Mouse (Mus musculus) hindbrain, embryonic 11.5 days (tissue): ENCODE measurements around the gene 2010109A12Rik. TPM values are rescaled to one million over a fixed set of nuclear protein-coding genes. Genes with fewer than 3 reads are reported as not detected.
A peak's percentile ranks its signal among the peaks of the same experiment; 100 is the strongest.

Experiments used
- ATAC-seq: fragments of 200-750 bp; cut with Nextera tagmentation; 2 replicates; pipeline ENCODE4 v1.8.0; 2017; ENCODE audit warnings: mild to moderate bottlenecking, moderate TSS enrichment, moderate library complexity; ENCODE audit not compliant: low FRiP score
- DNase-seq: peaks from one replicate; pipeline ENCODE4 v3.0.0-alpha.2; 2015; ENCODE audit warnings: low spot score
- H3K27ac ChIP-seq: fragments of 300-500 bp; sonication (generic); 2 replicates; pipeline ENCODE4 v1.5.1; 2014; ENCODE audit warnings: mild to moderate bottlenecking, low read depth, low read length
- H3K27me3 ChIP-seq: fragments of 300-500 bp; sonication (generic); 2 replicates; pipeline ENCODE4 v1.6.1; 2014; ENCODE audit warnings: mild to moderate bottlenecking, low read length, moderate library complexity, mixed read lengths; ENCODE audit not compliant: control insufficient read depth, insufficient read depth
- H3K36me3 ChIP-seq: fragments of 300-500 bp; sonication (generic); 2 replicates; pipeline ENCODE4 v1.6.1; 2014; ENCODE audit warnings: mild to moderate bottlenecking, low read length, moderate library complexity, mixed read lengths; ENCODE audit not compliant: control insufficient read depth, insufficient read depth
- H3K4me1 ChIP-seq: fragments of 300-500 bp; sonication (generic); replicated peaks from 2 replicates; pipeline ENCODE4 v1.6.1; 2014; ENCODE audit warnings: low read length, mixed read lengths; ENCODE audit not compliant: control insufficient read depth, insufficient read depth
- H3K4me2 ChIP-seq: fragments of 300-500 bp; sonication (generic); replicated peaks from 2 replicates; pipeline ENCODE4 v1.6.1; 2014; ENCODE audit warnings: mild to moderate bottlenecking, low read depth, low read length
- H3K4me3 ChIP-seq: fragments of 300-500 bp; sonication (generic); 2 replicates; pipeline ENCODE4 v1.5.1; 2014; ENCODE audit warnings: low read depth, low read length
- H3K9ac ChIP-seq: fragments of 300-500 bp; sonication (generic); 2 replicates; pipeline ENCODE4 v1.6.1; 2014; ENCODE audit warnings: low read depth, low read length
- H3K9me3 ChIP-seq: fragments of 300-500 bp; sonication (generic); 2 replicates; pipeline ENCODE4 v1.6.1; 2016; ENCODE audit warnings: low read length; ENCODE audit not compliant: control insufficient read depth
- WGBS: fragments of 180-500 bp; shearing (Covaris S2); extraction: QIAGEN DNeasy Blood & Tissue Kit; methylation state at CpG from one replicate; pipeline ENCODE4 v1.1.7; 2014; 5-methylcytosine and 5-hydroxymethylcytosine counted together
- polyA plus RNA-seq: library from polyadenylated mRNA; unstranded; fragments of >200 nt; fragmentation: Nextera tagmentation; extraction: Ambion mirVana; gene quantifications from 2 replicates; pipeline ENCODE4 v1.2.1, GENCODE M21; 2014

Gene 2010109A12Rik
- polyA plus RNA-seq, 1 experiment from 2014 or later = 2.4 TPM

GRCm38 (mm10) chr5:93180252-93180651 is 26.1 kb upstream of the 2010109A12Rik start:
- ATAC-seq (no peak), DNase-seq (no peak)
- H3K36me3 ChIP-seq = 0 out of 2 replicates have a peak, but pooled peaks cover 3% of the 10 kb centered on the region
- no peak overlapping the region for H3K27ac ChIP-seq
- no peak overlapping the region for H3K4me3 ChIP-seq
- no peaks in the 10 kb centered on the region for H3K9me3 ChIP-seq
- no peak overlapping the region for H3K9ac ChIP-seq
- no peak overlapping the region for H3K4me2 ChIP-seq
- no peaks in the 10 kb centered on the region for H3K4me1 ChIP-seq
- no peaks in the 10 kb centered on the region for H3K27me3 ChIP-seq
- WGBS = 86% methylated on average over 2 of the region's 2 CpGs

GRCm38 (mm10) chr5:93183311-93183710 is 23.0 kb upstream of the 2010109A12Rik start:
- DNase-seq (no peak), ATAC-seq (no peak)
- Histone ChIP-seq H3K9ac (no peak overlapping the region), H3K4me1 (no peaks in the 10 kb centered on the region), H3K4me3 (no peak overlapping the region), H3K4me2 (no peak overlapping the region), H3K27ac (no peak overlapping the region), H3K27me3 (no peaks in the 10 kb centered on the region), H3K9me3 (no peaks in the 10 kb centered on the region), H3K36me3 (peaks cover 5% of the 10 kb centered on the region; the same call in 1 of the 2 replicates)
- WGBS = 86% methylated on average over 6 of the region's 6 CpGs

- Histone ChIP-seq H3K4me2 (no peak overlapping the region), H3K9ac (no peak overlapping the region), H3K9me3 (no peaks in the 10 kb centered on the region), H3K27ac (no peak overlapping the region), H3K4me1 (no peaks in the 10 kb centered on the region), H3K36me3 (peaks cover 5% of the 10 kb centered on the region; the same call in 1 of the 2 replicates), H3K4me3 (no peak overlapping the region), H3K27me3 (no peaks in the 10 kb centered on the region)
- ATAC-seq (no peak), DNase-seq (no peak)
- 95% methylated on average over 6 of the region's 6 CpGs for WGBS
Measured at GRCm38 (mm10) chr5:93184548-93184947, 21.8 kb upstream of the 2010109A12Rik start.

- no peaks in the 10 kb centered on the region for H3K9me3 ChIP-seq
- no peak overlapping the region for H3K9ac ChIP-seq
- no peak overlapping the region for H3K27ac ChIP-seq
- ATAC-seq (no peak), DNase-seq (no peak)
- no peaks in the 10 kb centered on the region for H3K4me1 ChIP-seq
- H3K36me3 ChIP-seq = peaks cover 3% of the 10 kb centered on the region; the same call in 1 of the 2 replicates
- no peak overlapping the region for H3K4me3 ChIP-seq
- H3K4me2 ChIP-seq = no peak overlapping the region
- 66% methylated on average over 3 of the region's 3 CpGs for WGBS
- no peaks in the 10 kb centered on the region for H3K27me3 ChIP-seq
Measured at GRCm38 (mm10) chr5:93189607-93190006, 16.7 kb upstream of the 2010109A12Rik start.

- no peak for DNase-seq
- Histone ChIP-seq H3K9me3 (no peaks in the 10 kb centered on the region), H3K27me3 (no peaks in the 10 kb centered on the region), H3K4me1 (no peaks in the 10 kb centered on the region), H3K4me3 (no peak overlapping the region), H3K4me2 (no peak overlapping the region), H3K36me3 (peaks cover 3% of the 10 kb centered on the region; the same call in 1 of the 2 replicates), H3K9ac (no peak overlapping the region), H3K27ac (no peak overlapping the region)
- 96% methylated on average over 5 of the region's 5 CpGs for WGBS
- ATAC-seq = no peak
Measured at GRCm38 (mm10) chr5:93190428-93190827, 15.9 kb upstream of the 2010109A12Rik start.

- Histone ChIP-seq H3K4me2 (no peak overlapping the region), H3K4me1 (no peaks in the 10 kb centered on the region), H3K4me3 (no peak overlapping the region), H3K27ac (no peak overlapping the region), H3K9me3 (no peaks in the 10 kb centered on the region), H3K27me3 (no peaks in the 10 kb centered on the region), H3K9ac (no peak overlapping the region), H3K36me3 (peaks cover 8% of the 10 kb centered on the region; the same call in 1 of the 2 replicates)
- ATAC-seq = no peak
- 92% methylated on average over 3 of the region's 3 CpGs for WGBS
- DNase-seq = no peak
Measured at GRCm38 (mm10) chr5:93198232-93198631, 8.1 kb upstream of the 2010109A12Rik start.

GRCm38 (mm10) chr5:93201181-93201580 is 5.1 kb upstream of the 2010109A12Rik start:
- DNase-seq = no peak
- no peak overlapping the region for H3K27ac ChIP-seq
- no peaks in the 10 kb centered on the region for H3K9me3 ChIP-seq
- no peak overlapping the region for H3K4me3 ChIP-seq
- H3K27me3 ChIP-seq = no peaks in the 10 kb centered on the region
- WGBS = 81% methylated on average over 1 of the region's 1 CpGs
- peaks cover 8% of the 10 kb centered on the region; the same call in 1 of the 2 replicates for H3K36me3 ChIP-seq
- H3K4me1 ChIP-seq = no peaks in the 10 kb centered on the region
- ATAC-seq = no peak
- H3K4me2 ChIP-seq = no peak overlapping the region
- no peak overlapping the region for H3K9ac ChIP-seq

GRCm38 (mm10) chr5:93205371-93206108 is 778 bp upstream of the 2010109A12Rik start:
- Histone ChIP-seq H3K9ac (peak overlapping the region; percentile 92), H3K36me3 (0 out of 2 replicates have a peak, but pooled peaks cover 2% of the 10 kb centered on the region), H3K4me3 (peak overlapping the region; percentile 94), H3K4me2 (peak overlapping the region; percentile 71), H3K27ac (peak overlapping the region; percentile 89), H3K9me3 (no peaks in the 10 kb centered on the region), H3K4me1 (no peaks in the 10 kb centered on the region), H3K27me3 (no peaks in the 10 kb centered on the region)
- ATAC-seq (peak; percentile 78), DNase-seq (peak; percentile 60)
- 0% methylated on average over 54 of the region's 63 CpGs for WGBS

- ATAC-seq (peak; percentile 48; the same call in 1 of the 2 replicates), DNase-seq (no peak)
- peak overlapping the region; percentile 23 for H3K4me2 ChIP-seq
- H3K27me3 ChIP-seq = no peaks in the 10 kb centered on the region
- WGBS = 12% methylated on average over 6 of the region's 6 CpGs
- peak overlapping the region; percentile 92; the same call in 1 of the 2 replicates for H3K9ac ChIP-seq
- H3K4me1 ChIP-seq = no peaks in the 10 kb centered on the region
- H3K27ac ChIP-seq = peak overlapping the region; percentile 89
- H3K9me3 ChIP-seq = no peaks in the 10 kb centered on the region
- H3K4me3 ChIP-seq = peak overlapping the region; percentile 94
- H3K36me3 ChIP-seq = no peaks in the 10 kb centered on the region
Measured at GRCm38 (mm10) chr5:93207006-93207348, 659 bp downstream of the 2010109A12Rik start.
